Mouse (Mus musculus) cerebellum, adult 2 months (tissue): ENCODE measurements around the gene Olfr1123.
"Not testable (repeated sequence)": the region's sequence is repeated elsewhere in the genome, so short reads cannot be mapped to it uniquely, and the experiment has no call there.

ENCODE experiments used
- CTCF ChIP-seq: fragments of 200-500 bp; IDR thresholded peaks from 2 replicates; pipeline ENCODE4 v1.5.1; 2011; ENCODE audit warnings: low read depth, mild to moderate bottlenecking, control low read depth, low read length, moderate library complexity, borderline replicate concordance; ENCODE audit not compliant: insufficient read depth
- POLR2A ChIP-seq: fragments of 200-500 bp; IDR thresholded peaks from 2 replicates; pipeline ENCODE4 v1.6.1; 2011; ENCODE audit warnings: low read length, control low read depth, borderline replicate concordance; ENCODE audit not compliant: insufficient read depth

- not testable (repeated sequence) for TF ChIP-seq CTCF, POLR2A
Observed at GRCm38 (mm10) chr2:87394686-87395085, 21.7 kb upstream of the Olfr1123 start.
